1 mouse cellular context compared by ENCODE assay signal in genomic region chr17:65956993-65957781, GRCm38 (mm10).
TF ChIP-seq lines count a peak whose summit lies in the region.

No protein-coding gene starts in this region.

TF ChIP-seq in MEL, 35 proteins besides CTCF, POLR2A, EP300 and RAD21 (continued from another document):
- TF ChIP-seq POLR2AphosphoS5 (IDR thresholded peaks at IDR 0.05; ENCODE audit: borderline replicate concordance, low read depth, low read length) (no peak), ELF1 (IDR thresholded peaks at IDR 0.05; ENCODE audit: low read depth, low read length) (0 out of 2 replicates have a peak, but pooled peaks have one; percentile 22), ZMIZ1 (IDR thresholded peaks at IDR 0.05; ENCODE audit: low read depth, low read length) (no peak), UBTF (IDR thresholded peaks at IDR 0.05; ENCODE audit: borderline replicate concordance, insufficient read depth, low read depth, low read length) (no peak), ETS1 (IDR thresholded peaks at IDR 0.05; ENCODE audit: low read depth, low read length) (peak; percentile 57; the same call in 1 of the 2 replicates), CHD1 (IDR thresholded peaks at IDR 0.05; ENCODE audit: low read depth, low read length) (no peak), ZKSCAN1 (IDR thresholded peaks at IDR 0.05; ENCODE audit: low read depth, low read length) (no peak), NRF1 (IDR thresholded peaks at IDR 0.05; ENCODE audit: insufficient read depth, low read depth, low read length, poor library complexity, severe bottlenecking) (peak; percentile 72)
